In the genomic region with DNA sequence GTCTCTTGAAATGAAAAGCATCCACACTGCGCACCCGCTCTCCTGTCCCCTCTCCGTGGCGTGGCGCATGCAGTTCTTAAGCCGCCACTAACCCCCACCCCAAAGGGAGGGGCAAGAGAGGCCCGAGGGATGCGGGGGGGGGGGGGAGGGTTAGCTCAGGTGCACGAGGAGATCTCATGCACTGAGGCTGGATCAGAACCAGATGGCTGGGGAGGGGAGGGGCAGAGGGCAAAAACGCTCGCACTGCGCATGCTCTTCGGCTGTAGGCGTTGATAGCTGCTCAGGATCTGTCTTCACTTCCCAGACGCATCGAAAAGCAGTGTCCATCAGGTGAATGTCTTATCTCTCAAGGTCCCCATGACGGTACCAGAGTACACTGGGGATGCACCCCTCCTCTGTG, we compare ENCODE assay signal across 17 mouse cellular contexts. TPM values are rescaled to one million over a fixed set of nuclear protein-coding genes. Genes with fewer than 3 reads are reported as not detected.
DNase-seq lines count a peak whose midpoint lies in the region; ATAC-seq lines count a peak whose summit lies in the region.
"Had no signal": no experiment of that assay in that cellular context is flagged by ENCODE, and none has a peak within 500 bp of the region (broad histone marks: within the 10 kb centered on the region; RNA-seq: fewer than 3 reads in every experiment).

A gene (plus strand): TSS at position 195 of the 400 bp plus-strand sequence.

- peaks cover 10% of the 10 kb centered on the region; the same call in 1 of the 2 replicates for H3K27me3 ChIP-seq in heart, embryonic 12.5 days (replicated peaks)
- H3K27me3 ChIP-seq in embryonic facial prominence, embryonic 14.5 days (replicated peaks; ENCODE audit: control insufficient read depth, insufficient read depth, low read length), result no peaks in the 10 kb centered on the region
- H3K27me3 ChIP-seq: intestine, embryonic 15.5 days; midbrain, embryonic 12.5 days; neural tube, embryonic 13.5 days had no signal

- H3K4me1 ChIP-seq in heart, embryonic 12.5 days (replicated peaks), result 0 out of 2 replicates have a peak, but pooled peaks cover 3% of the 10 kb centered on the region
- no peaks in the 10 kb centered on the region for H3K4me1 ChIP-seq in embryonic facial prominence, embryonic 14.5 days (ENCODE audit: control insufficient read depth, insufficient read depth, low read length)
- H3K4me1 ChIP-seq: intestine, embryonic 15.5 days; midbrain, embryonic 12.5 days; neural tube, embryonic 13.5 days had no signal

- peak within 1 kb of the TSS; percentile 17 for H3K4me3 ChIP-seq in heart, embryonic 12.5 days
- no peak within 1 kb of the TSS for H3K4me3 ChIP-seq in embryonic facial prominence, embryonic 14.5 days (ENCODE audit: low read depth, low read length)
- H3K4me3 ChIP-seq: intestine, embryonic 15.5 days; midbrain, embryonic 12.5 days; neural tube, embryonic 13.5 days had no signal

- 54% methylated on average over 17 of the region's 17 CpGs for WGBS in heart, embryonic 12.5 days
- 69% methylated on average over 13 of the region's 17 CpGs for WGBS in embryonic facial prominence, embryonic 14.5 days

- H3K9me3 ChIP-seq in heart, embryonic 12.5 days (replicated peaks), result no peaks in the 10 kb centered on the region
- H3K9me3 ChIP-seq in embryonic facial prominence, embryonic 14.5 days (ENCODE audit: control insufficient read depth, low read length), result no peaks in the 10 kb centered on the region
- H3K9me3 ChIP-seq: intestine, embryonic 15.5 days; midbrain, embryonic 12.5 days; neural tube, embryonic 13.5 days had no signal

- H3K36me3 ChIP-seq in heart, embryonic 12.5 days, result no peaks in the 10 kb centered on the region
- no peaks in the 10 kb centered on the region for H3K36me3 ChIP-seq in embryonic facial prominence, embryonic 14.5 days (ENCODE audit: control insufficient read depth, insufficient read depth, low read length)
- H3K36me3 ChIP-seq: intestine, embryonic 15.5 days; midbrain, embryonic 12.5 days; neural tube, embryonic 13.5 days had no signal

- no peak within 1 kb of the TSS for H3K27ac ChIP-seq in heart, embryonic 12.5 days (ENCODE audit: poor library complexity, severe bottlenecking)
- H3K27ac ChIP-seq in embryonic facial prominence, embryonic 14.5 days (replicated peaks; ENCODE audit: low read depth, low read length), result no peak within 1 kb of the TSS
- H3K27ac ChIP-seq: intestine, embryonic 15.5 days; midbrain, embryonic 12.5 days; neural tube, embryonic 13.5 days had no signal

- H3K4me2 ChIP-seq in heart, embryonic 12.5 days, result peak within 1 kb of the TSS; percentile 51
- peak within 1 kb of the TSS; percentile 32; the same call in 1 of the 2 replicates for H3K4me2 ChIP-seq in embryonic facial prominence, embryonic 14.5 days (ENCODE audit: low read depth, low read length)
- H3K4me2 ChIP-seq: intestine, embryonic 15.5 days; midbrain, embryonic 12.5 days; neural tube, embryonic 13.5 days had no signal

- intact Hi-C loops in heart, postnatal 14 days (cut with DNase I), result no loop called here
- intact Hi-C loops in left cerebral cortex, postnatal 4 days (cut with DNase I), result no loop called here
- intact Hi-C loops in left cerebral cortex, postnatal 25 days (cut with DNase I), result no loop called here

- peak; percentile 33; the same call in 1 of the 2 replicates for ATAC-seq in heart, embryonic 12.5 days (ENCODE audit: insufficient number of reproducible peaks, low FRiP score)
- ATAC-seq in embryonic facial prominence, embryonic 14.5 days (ENCODE audit: low read depth), result no peak
- ATAC-seq: CD4-positive, CD25-positive, alpha-beta regulatory T cell, adult 4 months; intestine, embryonic 15.5 days had no signal

- H3K9ac ChIP-seq in heart, embryonic 12.5 days, result no peak within 1 kb of the TSS
- no peak within 1 kb of the TSS for H3K9ac ChIP-seq in embryonic facial prominence, embryonic 14.5 days (ENCODE audit: low read depth, low read length)
- H3K9ac ChIP-seq: intestine, embryonic 15.5 days; midbrain, embryonic 12.5 days; neural tube, embryonic 13.5 days had no signal

- no peak for DNase-seq in heart, postnatal 14 days
- DNase-seq in left cerebral cortex, postnatal 4 days, result peak; percentile 24
- DNase-seq in left cerebral cortex, postnatal 25 days (ENCODE audit: low spot score in 2 of 2), result no peak
- DNase-seq in R1 (ENCODE audit: low read depth, low spot score), result peak; percentile 78
- DNase-seq in embryonic facial prominence, embryonic 14.5 days (ENCODE audit: low spot score), result no peak
- DNase-seq in retina, embryonic 14.5 days (ENCODE audit: low spot score), result no peak
- no peak for DNase-seq in adrenal gland, adult 2 months
- DNase-seq: adrenal gland, postnatal 25 days; cerebellum, adult 11 months; gastrocnemius, postnatal 10 days; kidney, postnatal 10 days; thymus, adult 2 months had no signal

RNA-seq across cellular contexts. Expression of the gene that starts here (rescaled TPM):
- 0.04 and 0.28 TPM in 2 replicates for polyA plus RNA-seq in heart, embryonic 12.5 days (2016; fragmentation: Nextera tagmentation; extraction: Ambion mirVana)
- not detected for total RNA-seq in heart, postnatal 14 days (2021)
- total RNA-seq in left cerebral cortex, postnatal 4 days (2021), result 1 to 10 TPM; 1.2 to 1.4 TPM
- under 1 TPM; 0.30 to 0.99 TPM for total RNA-seq in left cerebral cortex, postnatal 25 days (2021)
- polyA plus RNA-seq in embryonic facial prominence, embryonic 14.5 days (2014; fragmentation: Nextera tagmentation; extraction: Ambion mirVana), result not detected in 2 replicates
- not detected for total RNA-seq in adrenal gland, adult 2 months (2021)
- 0.02 TPM in 1 of 2 replicates, not detected in the other for polyA plus RNA-seq in adrenal gland, adult 2 months (2012; rRNA removed)
- total RNA-seq: gastrocnemius, postnatal 10 days had no signal
- polyA plus RNA-seq: intestine, embryonic 15.5 days; neural tube, embryonic 13.5 days; thymus, adult 2 months had no signal

Comparison
In these comparisons a context has a peak if more than half of its experiments do, and no peak if none do; other contexts are left out.
1. DNase-seq: peak in left cerebral cortex, postnatal 4 days (single experiment) and R1 (single experiment); none in heart, postnatal 14 days (0 of 2), left cerebral cortex, postnatal 25 days (0 of 2), embryonic facial prominence, embryonic 14.5 days (single experiment), retina, embryonic 14.5 days (single experiment) and adrenal gland, adult 2 months (single experiment).
2. Peak in ATAC-seq, H3K4me3 ChIP-seq and H3K4me2 ChIP-seq in heart, embryonic 12.5 days; RNA of the gene not detected or under 1 TPM.